Mouse (Mus musculus): Measurements from ENCODE around the gene Gm21904.
"Not testable (repeated sequence)": the region's sequence is repeated elsewhere in the genome, so short reads cannot be mapped to it uniquely, and the experiment has no call there.

DNA sequence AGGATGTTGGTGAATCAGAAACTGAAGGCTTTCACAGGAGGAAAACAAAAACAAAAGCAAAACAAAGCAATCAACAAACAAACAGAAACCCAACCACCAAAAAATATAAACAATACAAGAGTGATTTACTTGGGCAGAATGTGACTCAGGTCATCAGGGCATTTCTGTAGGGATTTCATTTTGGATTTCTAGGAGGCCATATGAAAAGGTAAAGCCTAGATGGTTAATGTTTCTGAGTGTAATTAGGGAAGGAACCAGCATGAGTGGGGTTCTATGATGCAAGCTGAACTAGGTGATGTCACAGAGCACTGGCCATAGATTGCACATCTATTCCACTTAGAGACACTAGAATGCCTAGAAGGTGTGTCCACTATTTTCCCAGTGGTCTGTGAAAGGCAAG, 28.4 kb upstream of the Gm21904 start, which contains the start of the genes Gm20772 and Gm20831:
- TF ChIP-seq CTCF, POLR2A (IDR thresholded peaks at IDR 0.05; ENCODE audit: insufficient read depth, low read depth, low read length): not testable (repeated sequence)

Measured in olfactory bulb, adult 2 months (tissue).